Mouse (Mus musculus) small intestine, adult 2 months (tissue): ENCODE results near the gene Thada.

Source experiments
- CTCF ChIP-seq: fragments of 200-500 bp; IDR thresholded peaks from 2 replicates; pipeline ENCODE4 v1.5.1; 2012; ENCODE audit warnings: low read depth, mild to moderate bottlenecking, control low read depth, inconsistent platforms, low read length, moderate library complexity, mixed read lengths; ENCODE audit not compliant: insufficient replicate concordance, insufficient read length; ENCODE audit errors: extremely low read depth
- POLR2A ChIP-seq: fragments of 200-500 bp; IDR thresholded peaks from 2 replicates; pipeline ENCODE4 v1.6.1; 2012; ENCODE audit warnings: low read depth, mild to moderate bottlenecking, control low read depth, inconsistent platforms, low read length, moderate library complexity

DNA sequence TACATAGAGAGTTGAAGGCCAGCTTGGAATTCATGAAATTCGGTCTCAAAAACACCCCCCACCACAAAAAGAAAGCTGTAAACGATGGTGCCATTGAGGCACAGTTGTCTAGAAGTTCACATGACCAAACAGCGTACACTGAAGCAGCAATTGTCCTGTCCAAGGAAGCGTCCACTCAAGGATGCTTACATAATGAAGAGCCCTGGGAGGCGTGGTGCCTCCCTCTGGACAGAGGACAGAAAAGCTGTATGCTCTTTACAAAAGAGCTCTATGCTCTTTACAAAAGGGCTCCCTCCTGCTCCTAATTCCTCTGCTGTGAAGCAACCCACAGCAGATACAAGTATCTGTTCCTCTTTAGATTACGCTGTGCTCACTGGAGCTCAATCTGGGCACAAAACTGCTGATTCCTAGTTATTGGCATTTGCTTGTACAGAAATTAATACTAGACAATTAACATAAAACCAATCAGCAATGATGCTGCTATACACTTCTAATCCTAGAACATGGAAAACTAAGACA lies 123.6 kb downstream of the Thada start:
- TF ChIP-seq POLR2A (no peak), CTCF (no peak)
